ENCODE assay signal across 23 mouse cellular contexts in genomic region chr1:186663412-186663811, GRCm38 (mm10). TPM values are rescaled to one million over a fixed set of nuclear protein-coding genes. Genes with fewer than 3 reads are reported as not detected.
DNase-seq lines count a peak whose midpoint lies in the region; ATAC-seq lines count a peak whose summit lies in the region.
"Had no signal": no experiment of that assay in that cellular context is flagged by ENCODE, and none has a peak within 500 bp of the region (broad histone marks: within the 10 kb centered on the region; RNA-seq: fewer than 3 reads in every experiment).

No protein-coding gene starts in this region.

- DNase-seq in frontal cortex, postnatal 14 days (ENCODE audit: low spot score in 2 of 2), result no peak
- DNase-seq in heart, adult 8-10 months (ENCODE audit: low spot score), result no peak
- peak; percentile 18 for DNase-seq in brain, adult 2 months (ENCODE audit: low read depth, low spot score)
- DNase-seq in adrenal gland, adult (ENCODE audit: inconsistent age in 2 of 2, low spot score in 1 of 2), result no peak
- DNase-seq in kidney, adult 9 months, result no peak
- DNase-seq: adrenal gland, postnatal 10 days; cerebellum, adult 2 months; cerebellum, postnatal 25 days; forebrain, postnatal 0 days; kidney, adult 11 months; left cerebral cortex, postnatal 4 days; midbrain, embryonic 14.5 days; right cerebral cortex, postnatal 25 days; spleen, adult 18-20 months had no signal

- ATAC-seq in frontal cortex, adult (ENCODE audit: low TSS enrichment), result peak; percentile 34; the same call in 1 of the 2 replicates
- ATAC-seq in heart, embryonic 15.5 days (replicated peaks; ENCODE audit: insufficient number of reproducible peaks, insufficient read depth, low FRiP score, low read depth), result peak; percentile 89
- peak; percentile 86 for ATAC-seq in lung, embryonic 16.5 days (ENCODE audit: low read depth)
- ATAC-seq: activated CD4-positive, CD25-positive, alpha-beta regulatory T cell, adult 4 months; forebrain, postnatal 0 days had no signal

- peak overlapping the region; percentile 49 for H3K4me2 ChIP-seq in heart, embryonic 15.5 days
- no peak overlapping the region for H3K4me2 ChIP-seq in lung, embryonic 16.5 days (ENCODE audit: low read depth, low read length)
- H3K4me2 ChIP-seq: embryonic facial prominence, embryonic 12.5 days; hindbrain, embryonic 12.5 days; limb, embryonic 15.5 days had no signal

- H3K27me3 ChIP-seq in heart, embryonic 15.5 days, result no peaks in the 10 kb centered on the region
- no peaks in the 10 kb centered on the region for H3K27me3 ChIP-seq in lung, embryonic 16.5 days (ENCODE audit: control insufficient read depth, insufficient read depth, low read depth, low read length)
- H3K27me3 ChIP-seq: embryonic facial prominence, embryonic 12.5 days; hindbrain, embryonic 12.5 days; limb, embryonic 15.5 days had no signal

- 0 out of 2 replicates have a peak overlapping the region, but pooled peaks have one; percentile 1 for H3K4me3 ChIP-seq in heart, embryonic 15.5 days
- H3K4me3 ChIP-seq in lung, embryonic 16.5 days (ENCODE audit: low read length), result no peak overlapping the region
- H3K4me3 ChIP-seq: embryonic facial prominence, embryonic 12.5 days; hindbrain, embryonic 12.5 days; limb, embryonic 15.5 days had no signal

- peaks cover 56% of the 10 kb centered on the region for H3K4me1 ChIP-seq in heart, embryonic 15.5 days (replicated peaks)
- peaks cover 16% of the 10 kb centered on the region for H3K4me1 ChIP-seq in lung, embryonic 16.5 days (replicated peaks; ENCODE audit: control insufficient read depth, insufficient read depth, low read length)
- H3K4me1 ChIP-seq: hindbrain, embryonic 12.5 days had no signal

- H3K9me3 ChIP-seq in heart, embryonic 15.5 days (replicated peaks), result no peaks in the 10 kb centered on the region
- H3K9me3 ChIP-seq in lung, embryonic 16.5 days (ENCODE audit: control insufficient read depth, low read length), result no peaks in the 10 kb centered on the region
- H3K9me3 ChIP-seq: embryonic facial prominence, embryonic 12.5 days; hindbrain, embryonic 12.5 days; limb, embryonic 15.5 days had no signal

- peak overlapping the region; percentile 82 for H3K27ac ChIP-seq in heart, embryonic 15.5 days
- peak overlapping the region; percentile 47 for H3K27ac ChIP-seq in lung, embryonic 16.5 days (ENCODE audit: low read length)
- H3K27ac ChIP-seq: embryonic facial prominence, embryonic 12.5 days; hindbrain, embryonic 12.5 days; kidney, postnatal 0 days; limb, embryonic 15.5 days had no signal

- 17% methylated on average over 11 of the region's 11 CpGs for WGBS in heart, embryonic 15.5 days
- 27% methylated on average over 11 of the region's 11 CpGs for WGBS in lung, embryonic 16.5 days

- no peak overlapping the region for H3K9ac ChIP-seq in heart, embryonic 15.5 days
- no peak overlapping the region for H3K9ac ChIP-seq in lung, embryonic 16.5 days (ENCODE audit: low read length)
- H3K9ac ChIP-seq: embryonic facial prominence, embryonic 12.5 days; forebrain, postnatal 0 days; hindbrain, embryonic 12.5 days; limb, embryonic 15.5 days had no signal

- no peaks in the 10 kb centered on the region for H3K36me3 ChIP-seq in heart, embryonic 15.5 days
- no peaks in the 10 kb centered on the region for H3K36me3 ChIP-seq in lung, embryonic 16.5 days (ENCODE audit: control insufficient read depth, insufficient read depth, low read length)
- H3K36me3 ChIP-seq: embryonic facial prominence, embryonic 12.5 days; hindbrain, embryonic 12.5 days; limb, embryonic 15.5 days had no signal

RNA-seq across cellular contexts. Expression of gene Tgfb2, which starts 42.4 kb away (rescaled TPM):
- polyA plus RNA-seq in heart, embryonic 15.5 days (2015; fragmentation: Nextera tagmentation; extraction: Ambion mirVana), result 43.7 and 50.7 TPM in 2 replicates
- total RNA-seq in heart, adult 8-10 months (2022), result 1 to 10 TPM; 4.7 to 7.1 (median 5.6) TPM
- polyA plus RNA-seq in lung, embryonic 16.5 days (2015; fragmentation: Nextera tagmentation; extraction: Ambion mirVana), result 102 and 106 TPM in 2 replicates
- total RNA-seq: granulocyte monocyte progenitor cell, adult 5-6 weeks had no signal

Comparison
In these comparisons a context has a peak if more than half of its experiments do, and no peak if none do; other contexts are left out.
1. ATAC-seq: peak in every context shown above with its lines; median percentile 89 in heart, embryonic 15.5 days; 86 in lung, embryonic 16.5 days; 34 in frontal cortex, adult.